Mouse (Mus musculus): ENCODE data around the gene Fam198b. TPM values are rescaled to one million over a fixed set of nuclear protein-coding genes. Genes with fewer than 3 reads are reported as not detected.
A peak's percentile ranks its signal among the peaks of the same experiment; 100 is the strongest.

Gene Fam198b
- polyA plus RNA-seq, 1 experiment from 2014 or later: 7.4 TPM

- DNase-seq (ENCODE audit: low spot score): no peak
- Histone ChIP-seq H3K9me3 (replicated peaks; ENCODE audit: low read length) (no peaks in the 10 kb centered on the region), H3K4me2 (ENCODE audit: low read length) (peak overlapping the region; percentile 10; the same call in 1 of the 2 replicates), H3K4me1 (replicated peaks; ENCODE audit: insufficient read depth, low read length) (0 out of 2 replicates have a peak, but pooled peaks cover 11% of the 10 kb centered on the region), H3K27me3 (ENCODE audit: insufficient read depth, low read length) (no peaks in the 10 kb centered on the region), H3K36me3 (ENCODE audit: insufficient read depth, low read length) (no peaks in the 10 kb centered on the region), H3K27ac (no peak overlapping the region), H3K9ac (ENCODE audit: low read depth, low read length) (no peak overlapping the region), H3K4me3 (replicated peaks; ENCODE audit: low read depth, low read length) (no peak overlapping the region)
- TF ChIP-seq CTCF (IDR thresholded peaks at IDR 0.05; ENCODE audit: low read depth): no peak
- no peak for ATAC-seq (replicated peaks; ENCODE audit: low FRiP score, low read depth)
- 86% methylated on average over 2 of the region's 2 CpGs for WGBS
Observed at GRCm38 (mm10) chr3:79887966-79888365, 3.6 kb downstream of the Fam198b start.

GRCm38 (mm10) chr3:79897534-79898370 lies 13.4 kb downstream of the Fam198b start:
- H3K27me3 ChIP-seq (ENCODE audit: insufficient read depth, low read length): no peaks in the 10 kb centered on the region
- no peak for TF ChIP-seq CTCF (IDR thresholded peaks at IDR 0.05; ENCODE audit: low read depth)
- no peak for DNase-seq (ENCODE audit: low spot score)
- H3K4me3 ChIP-seq (replicated peaks; ENCODE audit: low read depth, low read length): no peak overlapping the region
- H3K4me1 ChIP-seq (replicated peaks; ENCODE audit: insufficient read depth, low read length): no peaks in the 10 kb centered on the region
- 71% methylated on average over 13 of the region's 13 CpGs for WGBS
- no peak for ATAC-seq (replicated peaks; ENCODE audit: low FRiP score, low read depth)
- no peak overlapping the region for H3K4me2 ChIP-seq (ENCODE audit: low read length)
- no peaks in the 10 kb centered on the region for H3K36me3 ChIP-seq (ENCODE audit: insufficient read depth, low read length)
- H3K9ac ChIP-seq (ENCODE audit: low read depth, low read length): no peak overlapping the region
- no peaks in the 10 kb centered on the region for H3K9me3 ChIP-seq (replicated peaks; ENCODE audit: low read length)
- H3K27ac ChIP-seq: no peak overlapping the region

- no peaks in the 10 kb centered on the region for H3K36me3 ChIP-seq (ENCODE audit: insufficient read depth, low read length)
- ATAC-seq (replicated peaks; ENCODE audit: low FRiP score, low read depth): no peak
- no peaks in the 10 kb centered on the region for H3K27me3 ChIP-seq (ENCODE audit: insufficient read depth, low read length)
- no peak for TF ChIP-seq CTCF (IDR thresholded peaks at IDR 0.05; ENCODE audit: low read depth)
- H3K9me3 ChIP-seq (replicated peaks; ENCODE audit: low read length): no peaks in the 10 kb centered on the region
- H3K27ac ChIP-seq: no peak overlapping the region
- H3K9ac ChIP-seq (ENCODE audit: low read depth, low read length): no peak overlapping the region
- DNase-seq (ENCODE audit: low spot score): no peak
- no peaks in the 10 kb centered on the region for H3K4me1 ChIP-seq (replicated peaks; ENCODE audit: insufficient read depth, low read length)
- H3K4me2 ChIP-seq (ENCODE audit: low read length): no peak overlapping the region
- H3K4me3 ChIP-seq (replicated peaks; ENCODE audit: low read depth, low read length): no peak overlapping the region
Observed at GRCm38 (mm10) chr3:79898514-79898913, 14.2 kb downstream of the Fam198b start.

GRCm38 (mm10) chr3:79899906-79900305 lies 15.6 kb downstream of the Fam198b start:
- DNase-seq (ENCODE audit: low spot score) (no peak), ATAC-seq (replicated peaks; ENCODE audit: low FRiP score, low read depth) (no peak)
- Histone ChIP-seq H3K27me3 (ENCODE audit: insufficient read depth, low read length) (no peaks in the 10 kb centered on the region), H3K36me3 (ENCODE audit: insufficient read depth, low read length) (no peaks in the 10 kb centered on the region), H3K27ac (no peak overlapping the region), H3K4me1 (replicated peaks; ENCODE audit: insufficient read depth, low read length) (no peaks in the 10 kb centered on the region), H3K9me3 (replicated peaks; ENCODE audit: low read length) (no peaks in the 10 kb centered on the region), H3K4me3 (replicated peaks; ENCODE audit: low read depth, low read length) (no peak overlapping the region), H3K4me2 (ENCODE audit: low read length) (no peak overlapping the region), H3K9ac (ENCODE audit: low read depth, low read length) (no peak overlapping the region)
- WGBS: 88% methylated on average over 9 of the region's 9 CpGs
- no peak for TF ChIP-seq CTCF (IDR thresholded peaks at IDR 0.05; ENCODE audit: low read depth)

GRCm38 (mm10) chr3:79900502-79900901 lies 16.2 kb downstream of the Fam198b start:
- H3K27me3 ChIP-seq (ENCODE audit: insufficient read depth, low read length): no peaks in the 10 kb centered on the region
- no peaks in the 10 kb centered on the region for H3K9me3 ChIP-seq (replicated peaks; ENCODE audit: low read length)
- no peak for TF ChIP-seq CTCF (IDR thresholded peaks at IDR 0.05; ENCODE audit: low read depth)
- ATAC-seq (replicated peaks; ENCODE audit: low FRiP score, low read depth) (no peak), DNase-seq (ENCODE audit: low spot score) (no peak)
- no peak overlapping the region for H3K4me2 ChIP-seq (ENCODE audit: low read length)
- no peaks in the 10 kb centered on the region for H3K4me1 ChIP-seq (replicated peaks; ENCODE audit: insufficient read depth, low read length)
- H3K4me3 ChIP-seq (replicated peaks; ENCODE audit: low read depth, low read length): no peak overlapping the region
- no peak overlapping the region for H3K27ac ChIP-seq
- WGBS: 98% methylated on average over 2 of the region's 2 CpGs
- no peak overlapping the region for H3K9ac ChIP-seq (ENCODE audit: low read depth, low read length)
- no peaks in the 10 kb centered on the region for H3K36me3 ChIP-seq (ENCODE audit: insufficient read depth, low read length)

GRCm38 (mm10) chr3:79901321-79901720 lies 17.0 kb downstream of the Fam198b start:
- H3K27ac ChIP-seq: no peak overlapping the region
- no peaks in the 10 kb centered on the region for H3K4me1 ChIP-seq (replicated peaks; ENCODE audit: insufficient read depth, low read length)
- no peaks in the 10 kb centered on the region for H3K27me3 ChIP-seq (ENCODE audit: insufficient read depth, low read length)
- H3K9ac ChIP-seq (ENCODE audit: low read depth, low read length): no peak overlapping the region
- H3K36me3 ChIP-seq (ENCODE audit: insufficient read depth, low read length): no peaks in the 10 kb centered on the region
- DNase-seq (ENCODE audit: low spot score) (no peak), ATAC-seq (replicated peaks; ENCODE audit: low FRiP score, low read depth) (no peak)
- 90% methylated on average over 6 of the region's 6 CpGs for WGBS
- no peak for TF ChIP-seq CTCF (IDR thresholded peaks at IDR 0.05; ENCODE audit: low read depth)
- no peak overlapping the region for H3K4me3 ChIP-seq (replicated peaks; ENCODE audit: low read depth, low read length)
- H3K9me3 ChIP-seq (replicated peaks; ENCODE audit: low read length): no peaks in the 10 kb centered on the region
- H3K4me2 ChIP-seq (ENCODE audit: low read length): no peak overlapping the region

All from kidney, postnatal 0 days (tissue).